Mouse (Mus musculus): Measurements from ENCODE around the gene Cdc26. TPM values are rescaled to one million over a fixed set of nuclear protein-coding genes. Genes with fewer than 3 reads are reported as not detected.

Gene Cdc26
- total and polyA plus RNA-seq, 3 experiments = 78.2 to 258 (median 125) TPM

GRCm38 (mm10) chr4:62395806-62396205, 12.6 kb downstream of the Cdc26 start:
- dilution Hi-C loops (cut with MboI; ENCODE audit: extremely low pct_ligation_motif_present, extremely low pct_unique_long_range_greater_than_20kb, low sequenced_read_pairs) = no loop called here
- DNase-seq (ENCODE audit: extremely low read depth) = no peak
- H3K27me3 ChIP-seq (replicated peaks) = no peaks in the 10 kb centered on the region
- H3K9ac ChIP-seq (ENCODE audit: insufficient read depth, low read depth) = no peak overlapping the region
- H3K27ac ChIP-seq (ENCODE audit: insufficient read depth, low read depth) = no peak overlapping the region; the same call in 1 of the 2 replicates
- H3K4me3 ChIP-seq (replicated peaks in 1 of 3; ENCODE audit: low read depth in 2 of 3, low read length in 2 of 3, poor library complexity in 1 of 3) = no peak overlapping the region
- no peaks in the 10 kb centered on the region for H3K9me3 ChIP-seq (replicated peaks; ENCODE audit: low read length)
- H3K4me2 ChIP-seq (ENCODE audit: insufficient read depth, low read depth, poor library complexity, severe bottlenecking) = no peak overlapping the region
- H3K4me1 ChIP-seq (ENCODE audit: control insufficient read depth in 1 of 2, insufficient read depth in 2 of 2) = no peaks in the 10 kb centered on the region
- in situ Hi-C loops (cut with MboI; ENCODE audit: low pct_ligation_motif_present, low pct_unique_long_range_greater_than_20kb, low sequenced_read_pairs) = no loop called here
- TF ChIP-seq MAFK (IDR thresholded peaks at IDR 0.05; ENCODE audit: insufficient replicate concordance, low read length) = no peak
- TF ChIP-seq JUN (IDR thresholded peaks at IDR 0.05; ENCODE audit: insufficient read depth, low read depth, low read length) = no peak
- no peak for TF ChIP-seq MAZ (IDR thresholded peaks at IDR 0.05; ENCODE audit: low read depth, low read length)
- TF ChIP-seq ZMIZ1 (IDR thresholded peaks at IDR 0.05; ENCODE audit: low read depth, low read length) = no peak
- TF ChIP-seq JUND (conservative IDR thresholded peaks at IDR 0.05; ENCODE audit: low read depth, low read length) = no peak
- no peak for TF ChIP-seq ELF1 (IDR thresholded peaks at IDR 0.05; ENCODE audit: low read depth, low read length)
- H3K79me2 ChIP-seq (replicated peaks; ENCODE audit: control insufficient read depth, extremely low read depth, insufficient read depth, poor library complexity, severe bottlenecking) = peaks cover 16% of the 10 kb centered on the region
- H3K36me3 ChIP-seq (replicated peaks in 1 of 2; ENCODE audit: control insufficient read depth in 1 of 2, insufficient read depth in 1 of 2, low read length in 1 of 2) = peaks cover 50 to 83% of the 10 kb centered on the region in 2 experiments

- in situ Hi-C loops (cut with MboI; ENCODE audit: low pct_ligation_motif_present, low pct_unique_long_range_greater_than_20kb, low sequenced_read_pairs) (no loop called here), dilution Hi-C loops (cut with MboI; ENCODE audit: extremely low pct_ligation_motif_present, extremely low pct_unique_long_range_greater_than_20kb, low sequenced_read_pairs) (no loop called here)
- Histone ChIP-seq H3K27me3 (replicated peaks) (no peaks in the 10 kb centered on the region), H3K4me2 (ENCODE audit: insufficient read depth, low read depth, poor library complexity, severe bottlenecking) (no peak overlapping the region), H3K4me3 (replicated peaks in 1 of 3; ENCODE audit: low read depth in 2 of 3, low read length in 2 of 3, poor library complexity in 1 of 3) (no peak overlapping the region), H3K4me1 (ENCODE audit: control insufficient read depth in 1 of 2, insufficient read depth in 2 of 2) (no peaks in the 10 kb centered on the region), H3K9ac (ENCODE audit: insufficient read depth, low read depth) (no peak overlapping the region), H3K9me3 (replicated peaks; ENCODE audit: low read length) (no peaks in the 10 kb centered on the region), H3K36me3 (replicated peaks in 1 of 2; ENCODE audit: control insufficient read depth in 1 of 2, insufficient read depth in 1 of 2, low read length in 1 of 2) (peaks cover 40 to 83% of the 10 kb centered on the region in 2 experiments), H3K27ac (ENCODE audit: insufficient read depth, low read depth) (no peak overlapping the region), H3K79me2 (replicated peaks; ENCODE audit: control insufficient read depth, extremely low read depth, insufficient read depth, poor library complexity, severe bottlenecking) (peaks cover 10% of the 10 kb centered on the region)
- TF ChIP-seq IRF4 (IDR thresholded peaks at IDR 0.05; ENCODE audit: low read depth, low read length) (no peak), RAD21 (IDR thresholded peaks at IDR 0.05; ENCODE audit: low read depth, low read length) (no peak), ZKSCAN1 (IDR thresholded peaks at IDR 0.05; ENCODE audit: borderline replicate concordance, low read depth, low read length) (no peak), BHLHE40 (IDR thresholded peaks at IDR 0.05; ENCODE audit: low read depth, low read length) (no peak), UBTF (IDR thresholded peaks at IDR 0.05; ENCODE audit: low read depth, low read length) (no peak)
- DNase-seq (ENCODE audit: extremely low read depth) = no peak
Observed at GRCm38 (mm10) chr4:62393459-62393858, 15.0 kb downstream of the Cdc26 start.

GRCm38 (mm10) chr4:62391892-62392291, 16.6 kb downstream of the Cdc26 start:
- in situ Hi-C loops (cut with MboI; ENCODE audit: low pct_ligation_motif_present, low pct_unique_long_range_greater_than_20kb, low sequenced_read_pairs) = no loop called here
- Histone ChIP-seq H3K27ac (ENCODE audit: insufficient read depth, low read depth) (no peak overlapping the region), H3K36me3 (replicated peaks in 1 of 2; ENCODE audit: control insufficient read depth in 1 of 2, insufficient read depth in 1 of 2, low read length in 1 of 2) (peaks cover 32 to 82% of the 10 kb centered on the region in 2 experiments), H3K27me3 (replicated peaks) (no peaks in the 10 kb centered on the region), H3K9me3 (replicated peaks; ENCODE audit: low read length) (no peaks in the 10 kb centered on the region), H3K4me3 (replicated peaks in 1 of 3; ENCODE audit: low read depth in 2 of 3, low read length in 2 of 3, poor library complexity in 1 of 3) (no peak overlapping the region), H3K9ac (ENCODE audit: insufficient read depth, low read depth) (no peak overlapping the region), H3K4me1 (ENCODE audit: control insufficient read depth in 1 of 2, insufficient read depth in 2 of 2) (no peaks in the 10 kb centered on the region), H3K4me2 (ENCODE audit: insufficient read depth, low read depth, poor library complexity, severe bottlenecking) (no peak overlapping the region), H3K79me2 (replicated peaks; ENCODE audit: control insufficient read depth, extremely low read depth, insufficient read depth, poor library complexity, severe bottlenecking) (no peaks in the 10 kb centered on the region)
- TF ChIP-seq USF1 (IDR thresholded peaks at IDR 0.05; ENCODE audit: low read depth, low read length) (no peak), MAFK (IDR thresholded peaks at IDR 0.05; ENCODE audit: insufficient replicate concordance, low read length) (no peak), CTCF (conservative IDR thresholded peaks at IDR 0.05 in 1 of 2, IDR thresholded peaks at IDR 0.05 in 1 of 2; ENCODE audit: low read depth in 2 of 2, low read length in 2 of 2) (no peak), ZMIZ1 (IDR thresholded peaks at IDR 0.05; ENCODE audit: low read depth, low read length) (no peak), SMC3 (IDR thresholded peaks at IDR 0.05; ENCODE audit: low read depth, low read length) (no peak), NELFE (IDR thresholded peaks at IDR 0.05; ENCODE audit: low read depth, low read length) (no peak), JUND (conservative IDR thresholded peaks at IDR 0.05; ENCODE audit: low read depth, low read length) (no peak), ZKSCAN1 (IDR thresholded peaks at IDR 0.05; ENCODE audit: borderline replicate concordance, low read depth, low read length) (no peak), CHD2 (IDR thresholded peaks at IDR 0.05; ENCODE audit: low read length) (no peak), HCFC1 (IDR thresholded peaks at IDR 0.05; ENCODE audit: low read depth, low read length) (no peak), MXI1 (IDR thresholded peaks at IDR 0.05; ENCODE audit: low read depth, low read length) (no peak), MAX (IDR thresholded peaks at IDR 0.05; ENCODE audit: low read length) (no peak), BHLHE40 (IDR thresholded peaks at IDR 0.05; ENCODE audit: low read depth, low read length) (no peak), MYC (IDR thresholded peaks at IDR 0.05; ENCODE audit: low read depth, low read length) (no peak), USF2 (conservative IDR thresholded peaks at IDR 0.05; ENCODE audit: low read depth, low read length) (no peak), RAD21 (IDR thresholded peaks at IDR 0.05; ENCODE audit: low read depth, low read length) (no peak)
- dilution Hi-C loops (cut with MboI; ENCODE audit: extremely low pct_ligation_motif_present, extremely low pct_unique_long_range_greater_than_20kb, low sequenced_read_pairs) = no loop called here
- DNase-seq (ENCODE audit: extremely low read depth) = no peak
